Mouse (Mus musculus) lung, adult 2 months (tissue): Measurements from ENCODE around the gene Palld.

Experiments used
- CTCF ChIP-seq: fragments of 200-500 bp; IDR thresholded peaks from 2 replicates; pipeline ENCODE4 v1.5.1; 2011; ENCODE audit warnings: mild to moderate bottlenecking, low read length, control low read depth; ENCODE audit not compliant: insufficient read depth
- POLR2A ChIP-seq: fragments of 200-500 bp; IDR thresholded peaks from 2 replicates; pipeline ENCODE4 v1.6.1; 2011; ENCODE audit warnings: low read depth, mild to moderate bottlenecking, control low read depth, low read length, borderline replicate concordance; ENCODE audit errors: extremely low read depth

GRCm38 (mm10) chr8:61697728-61698385 lies 204.6 kb downstream of the Palld start:
- TF ChIP-seq CTCF: no peak
- no peak for TF ChIP-seq POLR2A
